Mouse (Mus musculus) C2C12 (cell line): Measurements from ENCODE around the gene Nfib.

Experiments
- CEBPB ChIP-seq: IDR thresholded peaks from one replicate; pipeline ENCODE4 v1.6.1; 2011; ENCODE audit warnings: low read depth, mild to moderate bottlenecking, control low read depth, moderate library complexity
- CTCF ChIP-seq: IDR thresholded peaks from one replicate; pipeline ENCODE4 v1.5.1; 2011; ENCODE audit not compliant: control insufficient read depth, insufficient read depth, insufficient read length
- FOSL1 ChIP-seq: IDR thresholded peaks from one replicate; pipeline ENCODE4 v1.8.0; 2011; ENCODE audit warnings: mild to moderate bottlenecking, low read length; ENCODE audit not compliant: poor library complexity, insufficient read depth, severe bottlenecking
- MAX ChIP-seq: IDR thresholded peaks from one replicate; pipeline ENCODE4 v1.6.1; 2011; ENCODE audit warnings: mild to moderate bottlenecking, control low read depth
- MYOG ChIP-seq: IDR thresholded peaks from one replicate; pipeline ENCODE4 v1.6.1; 2011; ENCODE audit not compliant: control insufficient read depth, insufficient read length; ENCODE audit errors: extremely low read depth
- USF1 ChIP-seq: IDR thresholded peaks from one replicate; pipeline ENCODE4 v1.6.1; 2011; ENCODE audit warnings: low read depth, mild to moderate bottlenecking, control low read depth, moderate library complexity

DNA sequence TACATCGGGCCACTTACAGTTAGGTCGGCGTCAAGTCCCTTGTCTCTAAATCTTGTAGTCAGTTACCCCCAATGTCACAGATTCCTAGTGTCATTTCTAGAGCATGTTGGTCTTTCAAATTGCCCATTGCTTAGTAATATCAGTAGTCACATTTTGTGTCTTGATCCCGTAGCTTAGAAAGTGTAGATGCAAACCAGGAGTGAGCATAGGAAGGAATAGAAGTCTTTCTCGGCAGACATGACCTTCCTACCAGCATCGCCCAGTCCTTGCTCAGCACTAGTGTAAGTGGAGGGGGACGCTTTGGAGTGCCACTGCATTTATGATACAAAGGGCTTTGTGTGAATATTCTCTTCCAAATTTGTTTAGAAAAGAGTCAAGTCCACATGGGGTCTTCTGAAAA lies 188.2 kb downstream of the Nfib start:
- TF ChIP-seq CEBPB: no peak
- no peak for TF ChIP-seq CTCF
- no peak for TF ChIP-seq MAX
- TF ChIP-seq USF1: no peak
- no peak for TF ChIP-seq MYOG
- TF ChIP-seq FOSL1: no peak
